Mouse (Mus musculus) adrenal gland, postnatal 25 days (tissue): ENCODE measurements around the gene Hif1an. TPM values are rescaled to one million over a fixed set of nuclear protein-coding genes. Genes with fewer than 3 reads are reported as not detected.
A peak's percentile ranks its signal among the peaks of the same experiment; 100 is the strongest.

Experiments used
- DNase-seq: peaks from one replicate; pipeline ENCODE4 v3.0.0; 2021; ENCODE audit warnings: mixed read lengths
- total RNA-seq: library from RNA; stranded (reverse); gene quantifications from 2 replicates; pipeline ENCODE4 v1.2.3, GENCODE M21; 2021

The Hif1an gene
- total RNA-seq, 1 experiment from 2014 or later, result 30.4 TPM

- DNase-seq, result no peak
These were observed 1.4 kb downstream of the Hif1an start for GRCm38 (mm10) chr19:44564006-44564405.

- no peak for DNase-seq
These were observed 5.1 kb downstream of the Hif1an start for GRCm38 (mm10) chr19:44567763-44568162.

- no peak for DNase-seq
These were observed 13.6 kb downstream of the Hif1an start for GRCm38 (mm10) chr19:44576275-44576674.

- DNase-seq, result no peak
These were observed 15.4 kb downstream of the Hif1an start for GRCm38 (mm10) chr19:44578038-44578437.

- no peak for DNase-seq
These were observed 19.5 kb downstream of the Hif1an start for GRCm38 (mm10) chr19:44582103-44582502.

- DNase-seq, result peak; percentile 93
These were observed 20.1 kb downstream of the Hif1an start for GRCm38 (mm10) chr19:44582638-44583309.

- DNase-seq, result no peak
These were observed 25.4 kb downstream of the Hif1an start for GRCm38 (mm10) chr19:44588036-44588435.

- DNase-seq, result no peak
These were observed 27.1 kb downstream of the Hif1an start for GRCm38 (mm10) chr19:44589591-44590223.

GRCm38 (mm10) chr19:44590992-44591391, 28.3 kb downstream of the Hif1an start:
- DNase-seq, result no peak

GRCm38 (mm10) chr19:44591638-44592037, 29.0 kb downstream of the Hif1an start:
- no peak for DNase-seq

GRCm38 (mm10) chr19:44594180-44594579, 31.5 kb downstream of the Hif1an start:
- DNase-seq, result no peak

- no peak for DNase-seq
These were observed 55.5 kb downstream of the Hif1an start for GRCm38 (mm10) chr19:44618166-44618565.

Other genes starting within 250 kb of the Hif1an start
- 5.5 and 6.4 TPM in 2 replicates for gene Scd4, start 229.8 kb upstream of the Hif1an start, total RNA-seq
- 1,091 and 1,950 TPM in 2 replicates for gene Scd1, start 155.0 kb upstream of the Hif1an start, total RNA-seq
- gene Wnt8b, start 69.4 kb upstream of the Hif1an start, total RNA-seq, result 0.39 TPM in 1 of 2 replicates, not detected in the other
- gene Sec31b, start 17.0 kb upstream of the Hif1an start, total RNA-seq, result 3.9 and 5.1 TPM in 2 replicates
- not detected in 2 replicates for gene Gm20538, start 10.0 kb upstream of the Hif1an start, total RNA-seq
- 457 and 562 TPM in 2 replicates for gene Ndufb8, start 7.4 kb upstream of the Hif1an start, total RNA-seq
- gene Pax2, start 193.2 kb downstream of the Hif1an start, total RNA-seq, result not detected in 2 replicates